Mouse (Mus musculus): ENCODE results near the gene Abhd5. TPM values are rescaled to one million over a fixed set of nuclear protein-coding genes. Genes with fewer than 3 reads are reported as not detected.

Abhd5 gene
- total RNA-seq, 4 experiments from 2014 or later: 36.4 to 52.5 (median 42.7) TPM

GRCm38 (mm10) chr9:122410437-122411175, 59.2 kb downstream of the Abhd5 start:
- no peak for DNase-seq (ENCODE audit: low spot score in 2 of 2)

GRCm38 (mm10) chr9:122414648-122415047, 63.2 kb downstream of the Abhd5 start:
- DNase-seq (ENCODE audit: low spot score in 2 of 2): no peak

- DNase-seq (ENCODE audit: low spot score in 2 of 2): no peak
Observed at GRCm38 (mm10) chr9:122415056-122415775, 63.8 kb downstream of the Abhd5 start.

GRCm38 (mm10) chr9:122416617-122417016, 65.2 kb downstream of the Abhd5 start:
- no peak for DNase-seq (ENCODE audit: low spot score in 2 of 2)

GRCm38 (mm10) chr9:122420195-122420756, 68.9 kb downstream of the Abhd5 start:
- no peak for DNase-seq (ENCODE audit: low spot score in 2 of 2)

GRCm38 (mm10) chr9:122420772-122421764, 69.7 kb downstream of the Abhd5 start:
- DNase-seq (ENCODE audit: low spot score in 2 of 2): peak; percentile 34 to 61

- DNase-seq (ENCODE audit: low spot score in 2 of 2): no peak
Observed at GRCm38 (mm10) chr9:122421911-122422310, 70.5 kb downstream of the Abhd5 start.

GRCm38 (mm10) chr9:122422706-122423105, 71.3 kb downstream of the Abhd5 start:
- no peak for DNase-seq (ENCODE audit: low spot score in 2 of 2)

- DNase-seq (ENCODE audit: low spot score in 2 of 2): no peak
Observed at GRCm38 (mm10) chr9:122423146-122423545, 71.7 kb downstream of the Abhd5 start.

GRCm38 (mm10) chr9:122424941-122425608, 73.7 kb downstream of the Abhd5 start:
- peak in 1 of 2 experiments; percentile 22 for DNase-seq (ENCODE audit: low spot score in 2 of 2)

GRCm38 (mm10) chr9:122429058-122429649, 77.7 kb downstream of the Abhd5 start:
- no peak for DNase-seq (ENCODE audit: low spot score in 2 of 2)

GRCm38 (mm10) chr9:122429685-122430084, 78.3 kb downstream of the Abhd5 start:
- no peak for DNase-seq (ENCODE audit: low spot score in 2 of 2)

Other genes starting within 250 kb of the Abhd5 start
- 10 to 100 TPM; 37.1 to 69.7 (median 59.6) TPM for gene Snrk, start 234.3 kb upstream of the Abhd5 start, total RNA-seq (2022)
- 10 to 100 TPM; 48.0 to 56.3 (median 52.5) TPM for gene Ano10, start 57.2 kb upstream of the Abhd5 start, total RNA-seq (2022)